Mouse (Mus musculus) C2C12 (cell line): ENCODE measurements around the gene Hist1h2ad. TPM values are rescaled to one million over a fixed set of nuclear protein-coding genes. Genes with fewer than 3 reads are reported as not detected.
"Not testable (repeated sequence)": the region's sequence is repeated elsewhere in the genome, so short reads cannot be mapped to it uniquely, and the experiment has no call there.

ENCODE experiments used
- H3K27me3 ChIP-seq: one replicate; pipeline ENCODE4 v1.6.1; 2011; ENCODE audit not compliant: control insufficient read depth, insufficient read depth, insufficient read length
- H3K36me3 ChIP-seq: one replicate; pipeline ENCODE4 v1.6.1; 2011; ENCODE audit not compliant: control insufficient read depth, insufficient read depth
- H3K4me3 ChIP-seq: one replicate; pipeline ENCODE4 v1.5.1; 2011; ENCODE audit warnings: mild to moderate bottlenecking, control low read depth; ENCODE audit not compliant: poor library complexity, insufficient read depth, severe bottlenecking
- H3K79me2 ChIP-seq: one replicate; pipeline ENCODE4 v1.6.1; 2011; ENCODE audit not compliant: control insufficient read depth, insufficient read depth
- H3K79me3 ChIP-seq: one replicate; pipeline ENCODE4 v1.6.1; 2011; ENCODE audit warnings: low read depth, control low read depth
- H3ac ChIP-seq: one replicate; pipeline ENCODE3; 2011; ENCODE audit warnings: low read depth; ENCODE audit not compliant: control insufficient read depth, insufficient read length
- CEBPB ChIP-seq: IDR thresholded peaks from one replicate; pipeline ENCODE4 v1.6.1; 2011; ENCODE audit warnings: low read depth, mild to moderate bottlenecking, control low read depth, moderate library complexity
- CTCF ChIP-seq: IDR thresholded peaks from one replicate; pipeline ENCODE4 v1.5.1; 2011; ENCODE audit not compliant: control insufficient read depth, insufficient read depth, insufficient read length
- FOSL1 ChIP-seq: IDR thresholded peaks from one replicate; pipeline ENCODE4 v1.8.0; 2011; ENCODE audit warnings: mild to moderate bottlenecking, low read length; ENCODE audit not compliant: poor library complexity, insufficient read depth, severe bottlenecking
- MAX ChIP-seq: IDR thresholded peaks from one replicate; pipeline ENCODE4 v1.6.1; 2011; ENCODE audit warnings: mild to moderate bottlenecking, control low read depth
- MYOD1 ChIP-seq: IDR thresholded peaks from one replicate; pipeline ENCODE4 v1.6.1; 2011; ENCODE audit warnings: low read depth; ENCODE audit not compliant: control insufficient read depth, insufficient read length
- MYOG ChIP-seq: IDR thresholded peaks from one replicate; pipeline ENCODE4 v1.6.1; 2011; ENCODE audit not compliant: control insufficient read depth, insufficient read length; ENCODE audit errors: extremely low read depth
- USF1 ChIP-seq: IDR thresholded peaks from one replicate; pipeline ENCODE4 v1.6.1; 2011; ENCODE audit warnings: low read depth, mild to moderate bottlenecking, control low read depth, moderate library complexity
- polyA plus RNA-seq: library from polyadenylated mRNA; unstranded; fragments of >200 nt; fragmentation: generic; extraction: Trizol; gene quantifications from one replicate; pipeline ENCODE4 v1.2.1, GENCODE M21; 2012; ENCODE audit warnings: missing spikeins

Hist1h2ad gene
- polyA plus RNA-seq, 1 experiment, result 0.73 TPM

GRCm38 (mm10) chr13:23542999-23543607 is 31.1 kb upstream of the Hist1h2ad start, which contains the start of gene Hist1h2bh:
TSS of gene Hist1h2bh (minus strand) at chr13:23543392.
- H3K36me3 ChIP-seq, H3K79me3 ChIP-seq, H3K79me2 ChIP-seq, H3K27me3 ChIP-seq: not testable (repeated sequence)
- Histone ChIP-seq H3ac (peak within 1 kb of the TSS; percentile 65), H3K4me3 (peak within 1 kb of the TSS; percentile 30)
- TF ChIP-seq CEBPB, result peak; percentile 97

- TF ChIP-seq MYOD1 (no peak), MAX (no peak), CTCF (no peak), USF1 (no peak)
- Histone ChIP-seq H3K79me2 (no peaks in the 10 kb centered on the region), H3ac (peak within 1 kb of the TSS; percentile 65), H3K79me3 (no peaks in the 10 kb centered on the region), H3K27me3 (no peaks in the 10 kb centered on the region), H3K4me3 (peak within 1 kb of the TSS; percentile 30), H3K36me3 (no peaks in the 10 kb centered on the region)
Observed at GRCm38 (mm10) chr13:23543965-23544786, 30.0 kb upstream of the Hist1h2ad start, which contains the start of gene Hist1h3f. TSS of gene Hist1h3f (plus strand) at chr13:23544052.

DNA sequence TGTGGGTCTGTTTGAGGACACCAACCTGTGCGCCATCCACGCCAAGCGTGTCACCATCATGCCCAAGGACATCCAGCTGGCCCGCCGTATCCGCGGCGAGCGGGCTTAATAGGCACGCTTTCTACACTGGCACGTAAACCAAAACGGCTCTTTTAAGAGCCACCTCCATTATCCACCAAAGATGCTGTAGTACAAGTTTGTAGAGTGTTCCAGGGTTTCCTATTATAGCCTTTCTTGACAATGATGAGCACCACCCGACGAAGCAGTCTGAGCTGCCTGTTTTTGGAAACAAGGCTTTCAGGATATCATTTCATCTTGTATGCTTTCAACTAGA is 29.4 kb upstream of the Hist1h2ad start:
- H3K27me3 ChIP-seq, H3K4me3 ChIP-seq, H3K36me3 ChIP-seq, H3K79me3 ChIP-seq, H3ac ChIP-seq, H3K79me2 ChIP-seq: not testable (repeated sequence)

GRCm38 (mm10) chr13:23546694-23547093 is 27.5 kb upstream of the Hist1h2ad start:
- no peaks in the 10 kb centered on the region for H3K79me3 ChIP-seq
- no peak overlapping the region for H3K4me3 ChIP-seq
- H3K27me3 ChIP-seq, result no peaks in the 10 kb centered on the region
- H3K36me3 ChIP-seq, result no peaks in the 10 kb centered on the region
- no peak overlapping the region for H3ac ChIP-seq
- no peaks in the 10 kb centered on the region for H3K79me2 ChIP-seq
- TF ChIP-seq MYOD1, result no peak
- no peak for TF ChIP-seq MAX
- no peak for TF ChIP-seq MYOG
- TF ChIP-seq FOSL1, result no peak
- TF ChIP-seq CEBPB, result no peak

GRCm38 (mm10) chr13:23550761-23551145 is 23.4 kb upstream of the Hist1h2ad start:
- no peaks in the 10 kb centered on the region for H3K79me2 ChIP-seq
- peak overlapping the region; percentile 48 for H3ac ChIP-seq
- TF ChIP-seq MYOD1 (no peak), FOSL1 (no peak), CTCF (no peak), MAX (no peak), MYOG (no peak), USF1 (no peak), CEBPB (no peak)

DNA sequence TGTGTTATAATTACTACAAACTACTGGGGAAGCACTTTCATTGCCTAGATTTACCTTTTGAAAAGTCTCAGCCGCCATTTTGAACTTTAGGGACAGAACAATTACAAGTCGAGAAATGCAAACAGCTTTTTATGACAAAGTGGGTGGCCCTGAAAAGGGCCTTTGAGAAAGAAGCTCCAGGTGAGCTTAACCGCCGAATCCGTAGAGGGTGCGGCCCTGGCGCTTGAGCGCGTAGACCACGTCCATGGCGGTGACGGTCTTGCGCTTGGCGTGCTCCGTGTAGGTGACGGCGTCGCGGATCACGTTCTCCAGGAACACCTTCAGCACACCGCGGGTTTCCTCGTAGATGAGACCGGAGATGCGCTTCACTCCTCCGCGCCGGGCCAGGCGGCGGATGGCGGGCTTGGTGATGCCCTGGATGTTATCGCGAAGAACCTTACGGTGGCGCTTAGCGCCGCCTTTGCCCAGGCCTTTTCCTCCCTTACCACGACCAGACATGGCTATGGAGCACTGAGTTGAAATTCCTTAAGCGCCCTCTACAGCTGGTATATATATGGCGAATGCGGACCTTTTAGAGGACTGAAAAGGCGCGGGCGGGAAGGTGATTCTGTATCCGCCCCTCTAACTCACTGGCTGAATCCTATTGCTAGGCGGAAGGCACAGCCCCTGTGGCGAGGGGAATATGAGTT is 22.9 kb upstream of the Hist1h2ad start, which contains the start of gene Hist1h4f:
Gene Hist1h4f (minus strand): TSS at position 503 of the 689 bp plus-strand sequence.
- TF ChIP-seq CEBPB, result peak; percentile 30
- not testable (repeated sequence) for H3K79me3 ChIP-seq, H3K79me2 ChIP-seq, H3K27me3 ChIP-seq, H3K36me3 ChIP-seq
- Histone ChIP-seq H3ac (peak within 1 kb of the TSS; percentile 48), H3K4me3 (peak within 1 kb of the TSS; percentile 7)

More at GRCm38 (mm10) chr13:23550761-23551145, 23.4 kb upstream of the Hist1h2ad start:
- Histone ChIP-seq H3K79me3 (no peaks in the 10 kb centered on the region), H3K36me3 (no peaks in the 10 kb centered on the region), H3K27me3 (no peaks in the 10 kb centered on the region), H3K4me3 (peak overlapping the region; percentile 7)
